Comparison of ENCODE assay signal across 8 mouse cellular contexts in genomic region chr1:181256689-181257584, GRCm38 (mm10). TPM values are rescaled to one million over a fixed set of nuclear protein-coding genes. Genes with fewer than 3 reads are reported as not detected.
A peak's percentile ranks its signal among the peaks of the same experiment; 100 is the strongest.
DNase-seq lines count a peak whose midpoint lies in the region; ATAC-seq and TF ChIP-seq lines count a peak whose summit lies in the region.

No protein-coding gene starts in this region.

- H3K4me3 ChIP-seq in hindbrain, postnatal 0 days (ENCODE audit: low read length): peak overlapping the region; percentile 29
- H3K4me3 ChIP-seq in liver, embryonic 14.5 days (ENCODE audit: insufficient read depth in 1 of 2, low read depth in 2 of 2, low read length in 2 of 2): peak overlapping the region; percentile 63 to 64
- H3K4me3 ChIP-seq in thymus, adult 2 months (ENCODE audit: control insufficient read depth, insufficient read depth, low read length): peak overlapping the region; percentile 65

- peak overlapping the region; percentile 67 for H3K4me2 ChIP-seq in hindbrain, postnatal 0 days (ENCODE audit: low read depth, low read length)
- peak overlapping the region; percentile 97 for H3K4me2 ChIP-seq in liver, embryonic 14.5 days (ENCODE audit: low read depth)

- no peaks in the 10 kb centered on the region for H3K27me3 ChIP-seq in hindbrain, postnatal 0 days (ENCODE audit: insufficient read depth, low read length)
- no peaks in the 10 kb centered on the region for H3K27me3 ChIP-seq in liver, embryonic 14.5 days (ENCODE audit: control insufficient read depth, insufficient read depth, low read length)
- no peaks in the 10 kb centered on the region for H3K27me3 ChIP-seq in thymus, adult 2 months (ENCODE audit: control insufficient read depth, insufficient read depth, low read length)

- H3K9me3 ChIP-seq in hindbrain, postnatal 0 days (ENCODE audit: low read length): no peaks in the 10 kb centered on the region
- no peaks in the 10 kb centered on the region for H3K9me3 ChIP-seq in liver, embryonic 14.5 days (ENCODE audit: control insufficient read depth, low read length)

- peak overlapping the region; percentile 37; the same call in 1 of the 2 replicates for H3K27ac ChIP-seq in hindbrain, postnatal 0 days
- peak overlapping the region; percentile 99 for H3K27ac ChIP-seq in liver, embryonic 14.5 days
- peak overlapping the region; percentile 88 for H3K27ac ChIP-seq in thymus, adult 2 months (ENCODE audit: control insufficient read depth, insufficient read depth, low read length)

- peaks cover 16% of the 10 kb centered on the region for H3K4me1 ChIP-seq in hindbrain, postnatal 0 days (ENCODE audit: insufficient read depth, low read length)
- H3K4me1 ChIP-seq in liver, embryonic 14.5 days (replicated peaks; ENCODE audit: control insufficient read depth in 2 of 2, insufficient read depth in 2 of 2, low read length in 1 of 2): peaks cover 64 to 73% of the 10 kb centered on the region in 2 experiments
- peaks cover 29% of the 10 kb centered on the region for H3K4me1 ChIP-seq in thymus, adult 2 months (replicated peaks; ENCODE audit: control insufficient read depth, insufficient read depth, low read length)

- no peak for TF ChIP-seq POLR2A in thymus, adult 2 months (IDR thresholded peaks at IDR 0.05; ENCODE audit: control insufficient read depth, extremely low read depth, insufficient read depth, low read length, poor library complexity)

- 29% methylated on average over 32 of the region's 36 CpGs for WGBS in hindbrain, postnatal 0 days
- 1% methylated on average over 36 of the region's 36 CpGs for WGBS in liver, embryonic 14.5 days (ENCODE audit: insufficient replicate concordance)
- WGBS in thymus, adult 2 months: 15% methylated on average over 36 of the region's 36 CpGs

- no peaks in the 10 kb centered on the region for H3K36me3 ChIP-seq in hindbrain, postnatal 0 days (ENCODE audit: insufficient read depth, low read length)
- no peaks in the 10 kb centered on the region for H3K36me3 ChIP-seq in liver, embryonic 14.5 days (replicated peaks; ENCODE audit: control insufficient read depth, insufficient read depth, low read depth)
- H3K36me3 ChIP-seq in thymus, adult 2 months (ENCODE audit: control insufficient read depth, insufficient read depth, low read length): no peaks in the 10 kb centered on the region

- peak; percentile 75 for ATAC-seq in hindbrain, postnatal 0 days
- peak; percentile 88 for ATAC-seq in liver, embryonic 14.5 days (ENCODE audit: insufficient read depth)

- DNase-seq in layer of hippocampus, adult 9-11 months: peak; percentile 42
- DNase-seq in layer of hippocampus, postnatal 25 days (ENCODE audit: extremely low spot score in 1 of 2, low spot score in 1 of 2): no peak
- DNase-seq in cerebellum, postnatal 10 days: peak; percentile 65 to 67
- DNase-seq in gastrocnemius, postnatal 10 days: peak; percentile 78
- DNase-seq in hindbrain, postnatal 0 days (ENCODE audit: low spot score): peak; percentile 36
- peak; percentile 94 to 97 (median 96) for DNase-seq in liver, embryonic 14.5 days (ENCODE audit: low read depth in 3 of 3, low spot score in 3 of 3)
- DNase-seq in neural tube, embryonic 10.5 days (ENCODE audit: extremely low spot score, low spot score): peak; percentile 65
- DNase-seq in thymus, adult 2 months: peak; percentile 62

- TF ChIP-seq CTCF in hindbrain, postnatal 0 days (IDR thresholded peaks at IDR 0.05; ENCODE audit: low read depth): no peak
- TF ChIP-seq CTCF in liver, embryonic 14.5 days (IDR thresholded peaks at IDR 0.05; ENCODE audit: low read depth): no peak
- TF ChIP-seq CTCF in thymus, adult 2 months (IDR thresholded peaks at IDR 0.05; ENCODE audit: borderline replicate concordance, control insufficient read depth, extremely low read depth, insufficient read depth, low read length, poor library complexity): no peak

- TF ChIP-seq EP300 in liver, embryonic 14.5 days (IDR thresholded peaks at IDR 0.05; ENCODE audit: low read depth): peak; percentile 98

- H3K9ac ChIP-seq in hindbrain, postnatal 0 days (replicated peaks; ENCODE audit: low read length): peak overlapping the region; percentile 22; the same call in 1 of the 2 replicates
- peak overlapping the region; percentile 94 for H3K9ac ChIP-seq in liver, embryonic 14.5 days (replicated peaks)

RNA-seq across cellular contexts. Expression of gene Wdr26, which starts 45.1 kb away (rescaled TPM):
- total RNA-seq in layer of hippocampus, postnatal 25 days (2021): 100 to 1,000 TPM; 109 to 116 TPM
- total RNA-seq in gastrocnemius, postnatal 10 days (2021): 100 to 1,000 TPM; 105 to 116 TPM
- 40.1 and 47.0 TPM in 2 replicates for total RNA-seq in hindbrain, postnatal 0 days (2014; rRNA removed)
- polyA plus RNA-seq in hindbrain, postnatal 0 days (2015; fragmentation: Nextera tagmentation; extraction: Ambion mirVana): 45.3 and 47.4 TPM in 2 replicates
- polyA plus RNA-seq in liver, embryonic 14.5 days (2012; rRNA removed): 47.8 and 68.9 TPM in 2 replicates
- 57.8 and 64.4 TPM in 2 replicates for polyA plus RNA-seq in liver, embryonic 14.5 days (2014; fragmentation: Nextera tagmentation; extraction: Ambion mirVana)
- 62.4 and 74.9 TPM in 2 replicates for polyA plus RNA-seq in thymus, adult 2 months (2012; rRNA removed)

Comparison
In these comparisons a context has a peak if more than half of its experiments do, and no peak if none do; other contexts are left out.
1. DNase-seq: peak in layer of hippocampus, adult 9-11 months (single experiment), cerebellum, postnatal 10 days (2 of 2), gastrocnemius, postnatal 10 days (single experiment), hindbrain, postnatal 0 days (single experiment), liver, embryonic 14.5 days (3 of 3), neural tube, embryonic 10.5 days (single experiment) and thymus, adult 2 months (single experiment); none in layer of hippocampus, postnatal 25 days (0 of 2).
2. H3K27ac ChIP-seq: peak in every context shown above with its lines; median percentile 99 in liver, embryonic 14.5 days; 88 in thymus, adult 2 months; 37 in hindbrain, postnatal 0 days.
3. Peak in every context shown above with its lines, with median percentiles within 50 percentile points of each other: H3K4me3 ChIP-seq.